Mouse (Mus musculus) CH12.LX (cell line): ENCODE data around the gene Zfp846.

Source experiments
- CTCF ChIP-seq, 2 experiments: IDR thresholded peaks in 1 of 2; conservative IDR thresholded peaks in 1 of 2; 2 replicates each; pipeline ENCODE4 v1.5.1; 2011 to 2012; ENCODE audit warnings: low read depth in 2 of 2, low read length in 2 of 2, improper control_type of control experiment in 1 of 2, inconsistent platforms in 1 of 2, mild to moderate bottlenecking in 1 of 2, moderate library complexity in 1 of 2
- MAFK ChIP-seq: IDR thresholded peaks from 2 replicates; pipeline ENCODE4 v1.6.1; 2011; ENCODE audit warnings: low read length, improper control_type of control experiment; ENCODE audit not compliant: insufficient replicate concordance
- ZMIZ1 ChIP-seq: IDR thresholded peaks from 2 replicates; pipeline ENCODE4 v1.6.1; 2012; ENCODE audit warnings: low read depth, mild to moderate bottlenecking, inconsistent platforms, low read length, improper control_type of control experiment

DNA sequence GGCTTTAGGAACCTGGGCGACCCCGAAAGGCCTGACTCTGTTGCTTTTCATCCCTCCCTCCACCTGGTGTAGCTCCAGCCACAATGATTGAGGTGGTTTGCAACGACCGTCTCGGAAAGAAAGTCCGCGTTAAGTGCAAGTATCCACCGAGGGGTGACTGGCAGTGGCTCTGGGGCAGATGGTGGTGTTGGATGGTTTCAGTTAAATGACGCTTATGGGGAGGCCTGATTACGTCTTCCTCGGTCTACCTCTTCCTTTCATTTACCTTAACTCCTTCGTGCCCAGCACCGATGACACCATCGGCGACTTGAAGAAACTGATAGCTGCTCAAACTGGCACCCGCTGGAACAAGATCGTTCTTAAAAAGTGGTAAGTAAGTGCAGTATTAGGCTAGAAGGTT, 64.0 kb downstream of the Zfp846 start:
- no peak for TF ChIP-seq ZMIZ1
- TF ChIP-seq MAFK: no peak
- no peak for TF ChIP-seq CTCF (conservative IDR thresholded peaks at IDR 0.05 in 1 of 2, IDR thresholded peaks at IDR 0.05 in 1 of 2; ENCODE audit: low read depth in 2 of 2, low read length in 2 of 2)
